Mouse (Mus musculus) skeletal muscle tissue, adult 2 months (tissue): Measurements from ENCODE around the gene Ncs1.

Experiments
- DNase-seq: peaks from one replicate; pipeline ENCODE4 v3.0.0-alpha.2; 2012; ENCODE audit warnings: low read depth, low spot score

The Ncs1 gene

DNA sequence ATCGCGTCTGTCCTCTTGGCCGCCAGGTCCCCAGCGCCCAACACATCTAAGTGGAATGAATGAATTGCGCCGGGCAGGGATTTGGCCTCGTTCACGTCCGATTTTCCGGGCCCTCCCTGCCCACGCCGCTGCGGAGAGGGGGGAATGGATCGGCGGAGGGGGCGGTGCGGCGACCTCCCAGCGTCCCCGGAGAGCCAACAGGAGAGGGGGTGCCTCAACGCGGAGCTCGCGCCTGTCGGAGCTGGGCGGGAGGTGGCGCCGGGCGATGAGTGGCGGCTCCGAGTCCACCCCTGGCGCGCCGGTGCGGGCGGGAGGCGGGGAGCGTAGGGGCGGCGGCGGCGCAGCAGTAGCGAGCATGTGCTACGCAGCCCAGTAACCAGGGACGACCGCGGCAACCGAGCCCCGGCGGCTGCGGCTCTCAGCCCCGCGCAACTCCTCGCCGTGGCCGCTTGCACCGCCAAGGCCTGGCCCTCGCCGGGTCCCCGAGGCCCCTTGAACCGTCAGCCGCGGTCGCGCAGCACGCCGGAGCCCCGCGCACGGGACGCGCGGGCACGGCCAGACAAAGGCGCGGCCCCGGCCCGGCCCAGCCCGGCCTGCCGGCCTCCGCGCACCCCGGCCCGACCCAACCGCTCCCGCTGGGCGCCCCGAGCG lies at the start of gene Ncs1:
Ncs1 (plus strand) TSS at position 333 of the 651 bp plus-strand sequence.
- DNase-seq, result no peak

- no peak for DNase-seq
Observed at GRCm38 (mm10) chr2:31198621-31199020, 47.0 kb upstream of the Ncs1 start.

- no peak for DNase-seq
Observed at GRCm38 (mm10) chr2:31200051-31200450, 45.6 kb upstream of the Ncs1 start.

- DNase-seq, result no peak
Observed at GRCm38 (mm10) chr2:31201851-31202250, 43.8 kb upstream of the Ncs1 start.

DNA sequence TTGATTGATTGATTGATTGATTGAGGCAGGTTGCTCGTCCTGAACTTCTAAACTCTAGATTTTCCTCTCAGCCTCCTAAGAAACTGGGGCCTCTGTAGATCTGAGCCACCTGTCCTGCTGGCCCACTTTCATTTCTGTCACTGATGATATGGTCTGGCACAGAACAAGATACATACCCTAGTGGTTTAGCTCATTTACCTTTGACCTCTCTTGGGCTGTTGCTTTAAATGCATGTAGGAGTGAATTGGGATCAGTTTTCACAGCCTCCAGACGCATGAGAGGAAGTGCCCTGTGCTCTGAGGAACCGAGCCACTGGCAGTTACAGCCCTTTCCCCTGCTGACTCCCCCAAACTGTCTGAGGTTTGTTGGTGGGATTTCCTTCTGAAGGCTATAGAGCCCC lies 43.3 kb upstream of the Ncs1 start:
- DNase-seq, result no peak

DNA sequence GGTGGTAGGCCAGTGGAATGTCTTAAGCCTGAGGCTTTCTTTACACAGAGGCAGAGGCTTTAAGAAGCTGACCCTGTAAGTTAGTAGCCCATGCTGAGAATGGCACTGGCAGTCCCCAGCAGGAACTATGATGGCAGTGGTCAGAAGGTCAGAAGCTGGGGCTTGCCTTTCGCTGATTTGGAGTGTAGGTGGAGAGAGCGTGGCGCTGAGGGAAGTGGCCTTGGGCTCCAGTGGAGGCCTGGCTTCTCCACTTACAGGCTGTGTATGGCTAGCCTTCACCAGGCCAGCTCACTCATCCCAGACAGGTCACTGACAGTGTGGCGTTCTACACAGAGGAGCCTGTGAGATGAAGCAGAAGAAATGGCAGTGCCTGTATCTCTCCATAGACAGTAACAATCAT lies 42.7 kb upstream of the Ncs1 start:
- DNase-seq, result no peak

DNA sequence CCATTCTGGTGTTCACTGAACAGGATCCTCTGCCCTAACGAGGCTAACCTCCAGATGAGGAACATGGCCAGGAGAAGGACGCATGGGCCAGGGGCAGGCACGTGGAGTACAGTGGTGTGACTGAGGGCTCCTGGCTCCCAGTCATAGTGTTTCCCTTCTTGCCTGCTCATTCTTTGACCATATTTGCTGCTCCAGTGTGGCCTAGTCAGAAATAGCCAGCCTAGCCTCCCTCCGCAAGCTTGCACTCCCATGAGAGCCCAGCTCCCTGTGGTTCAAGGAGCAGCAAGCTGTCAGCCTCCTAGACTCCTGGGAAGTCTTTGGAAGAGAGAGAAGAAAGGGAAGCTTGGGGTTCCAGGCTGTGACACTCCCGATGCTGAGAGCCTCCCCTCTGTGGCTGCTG lies 40.9 kb upstream of the Ncs1 start:
- DNase-seq, result no peak

DNA sequence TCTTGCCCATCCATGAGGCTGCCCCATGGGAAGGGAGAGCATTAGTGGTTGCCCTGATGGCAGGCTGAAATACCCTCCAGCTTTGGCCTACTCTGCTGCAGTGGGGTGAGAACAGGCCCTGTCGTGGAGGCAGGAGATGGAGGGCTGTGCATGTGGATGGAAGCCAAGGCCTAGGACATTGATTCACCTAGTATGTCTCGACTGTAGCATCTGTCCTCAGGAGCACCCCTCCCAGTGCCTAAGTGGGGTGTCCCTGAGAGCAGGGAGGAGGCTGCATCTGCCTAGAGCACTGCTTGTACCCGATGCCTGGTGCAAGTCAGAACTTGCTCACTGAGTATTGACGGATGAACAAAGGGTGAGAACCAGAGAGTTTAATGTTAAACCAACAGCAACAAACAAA lies 39.4 kb upstream of the Ncs1 start:
- no peak for DNase-seq

DNA sequence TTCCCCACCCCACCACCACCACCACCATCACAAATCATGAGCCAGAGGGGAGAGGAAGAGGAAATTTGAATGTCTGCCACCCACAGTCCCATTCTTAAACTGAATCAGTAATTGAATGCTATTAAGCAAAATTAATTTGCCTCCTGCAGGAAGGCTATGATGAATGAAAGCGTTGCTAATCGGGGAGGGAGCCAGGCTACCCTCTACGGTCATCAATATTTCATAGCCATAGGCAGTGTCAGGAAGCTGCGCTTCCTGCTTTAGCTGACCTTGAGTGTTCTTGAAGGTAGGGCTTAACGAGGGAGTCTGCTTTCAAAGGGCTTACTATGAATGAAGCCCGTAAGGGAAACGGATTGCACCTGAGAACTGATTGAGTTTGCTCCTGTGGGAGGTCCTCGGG lies 38.7 kb upstream of the Ncs1 start:
- no peak for DNase-seq

DNA sequence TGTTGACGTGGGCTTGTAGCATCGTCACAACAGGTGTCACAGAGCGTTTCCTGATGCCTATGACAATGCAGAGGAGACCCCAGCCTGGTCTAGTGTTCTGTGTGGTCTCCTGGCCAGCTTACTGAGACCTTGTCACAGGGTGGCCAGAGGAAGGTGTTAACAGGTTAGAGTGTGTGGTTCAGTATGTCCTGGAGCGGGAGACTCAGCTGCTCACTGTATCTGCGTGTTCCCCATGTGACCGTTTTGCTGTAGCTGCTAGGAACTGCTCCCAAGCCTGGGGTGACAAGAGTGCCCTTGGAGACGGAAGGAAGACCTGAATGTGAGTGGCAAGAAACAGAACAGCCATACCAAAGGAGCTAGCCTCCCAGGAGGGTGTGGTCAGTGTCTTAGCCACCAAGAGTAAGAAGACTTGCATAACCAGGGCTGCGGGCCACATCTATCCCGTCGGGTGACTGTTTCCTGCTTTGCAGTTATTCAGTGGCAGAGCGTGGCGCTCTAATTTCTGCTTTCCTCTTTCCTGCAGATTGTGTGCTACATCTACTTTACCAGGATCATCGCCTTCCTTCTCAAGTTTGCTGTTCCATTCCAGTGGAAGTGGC lies 37.0 kb upstream of the Ncs1 start:
- no peak for DNase-seq

- DNase-seq, result no peak
Observed at GRCm38 (mm10) chr2:31209525-31209924, 36.1 kb upstream of the Ncs1 start.

- no peak for DNase-seq
Observed at GRCm38 (mm10) chr2:31210144-31210847, 35.3 kb upstream of the Ncs1 start.

GRCm38 (mm10) chr2:31211204-31211603 lies 34.4 kb upstream of the Ncs1 start:
- no peak for DNase-seq

GRCm38 (mm10) chr2:31214211-31214796 lies 31.3 kb upstream of the Ncs1 start:
- DNase-seq, result no peak

DNA sequence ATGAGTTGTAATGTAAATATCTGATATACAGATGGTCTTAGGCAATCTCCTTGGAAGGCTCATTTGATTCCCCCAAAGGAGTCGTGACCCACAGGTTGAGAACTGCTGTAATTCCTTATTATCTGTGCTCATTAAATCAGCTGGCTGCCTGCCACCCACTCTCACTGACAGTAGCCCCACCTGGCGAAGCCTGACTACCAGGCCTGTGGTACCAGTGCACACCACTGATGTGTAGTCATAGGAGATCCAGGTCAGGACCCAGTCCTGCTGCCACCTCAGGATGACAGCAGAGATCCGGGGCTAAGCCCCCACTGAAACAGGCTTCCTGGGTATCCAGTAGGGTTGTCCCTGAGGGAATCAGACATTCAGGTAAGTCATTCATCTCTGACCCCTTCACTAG lies 27.0 kb upstream of the Ncs1 start:
- DNase-seq, result no peak

- no peak for DNase-seq
Observed at GRCm38 (mm10) chr2:31219470-31219869, 26.2 kb upstream of the Ncs1 start.

GRCm38 (mm10) chr2:31220844-31221243 lies 24.8 kb upstream of the Ncs1 start:
- no peak for DNase-seq

- no peak for DNase-seq
Observed at GRCm38 (mm10) chr2:31221582-31221981, 24.0 kb upstream of the Ncs1 start.

DNA sequence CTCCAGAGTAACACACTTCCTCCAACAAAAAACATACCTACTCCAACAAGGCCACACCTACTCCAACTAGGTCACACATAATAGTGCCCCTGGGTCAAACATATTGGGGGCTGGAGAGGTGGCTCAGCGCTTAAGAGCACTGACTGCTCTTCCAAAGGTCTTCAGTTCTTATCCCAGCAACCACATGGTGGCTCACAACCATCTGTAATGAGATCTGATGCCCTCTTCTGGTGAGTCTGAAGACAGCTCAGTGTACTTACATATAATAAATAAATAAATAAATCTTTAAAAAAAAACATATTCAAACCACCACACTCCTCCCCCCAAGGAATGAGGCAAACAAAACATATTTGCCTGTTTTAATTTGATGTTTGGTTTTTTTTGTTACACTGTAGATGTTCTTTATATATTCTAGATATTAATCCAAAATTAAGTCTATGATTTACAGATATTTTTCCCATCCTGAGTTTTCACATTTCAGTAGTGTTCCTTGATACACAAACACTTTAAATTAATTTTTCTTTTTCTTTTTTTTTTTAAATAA lies 16.8 kb upstream of the Ncs1 start:
- DNase-seq, result no peak

GRCm38 (mm10) chr2:31239203-31239696 lies 6.4 kb upstream of the Ncs1 start:
- DNase-seq, result no peak

DNA sequence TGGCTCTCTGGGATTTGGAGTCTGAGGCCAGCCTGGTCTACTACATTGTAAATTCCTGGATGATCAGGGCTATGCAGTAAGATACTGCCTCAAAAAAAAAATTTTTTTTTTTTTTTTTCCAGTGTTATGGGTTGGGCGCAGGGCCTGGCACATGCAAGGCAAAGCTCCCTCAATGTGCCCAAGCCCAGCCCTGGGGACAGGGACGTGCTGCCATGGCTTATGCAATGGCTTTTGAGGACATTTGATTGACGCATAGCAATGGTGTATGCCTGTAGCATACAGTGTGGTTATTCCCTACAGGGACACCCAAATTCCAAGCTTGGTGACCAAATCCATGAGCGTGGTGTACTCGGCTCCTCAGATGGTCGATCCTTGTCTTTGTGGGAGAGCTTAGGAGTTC lies 5.8 kb upstream of the Ncs1 start:
- DNase-seq, result no peak

DNA sequence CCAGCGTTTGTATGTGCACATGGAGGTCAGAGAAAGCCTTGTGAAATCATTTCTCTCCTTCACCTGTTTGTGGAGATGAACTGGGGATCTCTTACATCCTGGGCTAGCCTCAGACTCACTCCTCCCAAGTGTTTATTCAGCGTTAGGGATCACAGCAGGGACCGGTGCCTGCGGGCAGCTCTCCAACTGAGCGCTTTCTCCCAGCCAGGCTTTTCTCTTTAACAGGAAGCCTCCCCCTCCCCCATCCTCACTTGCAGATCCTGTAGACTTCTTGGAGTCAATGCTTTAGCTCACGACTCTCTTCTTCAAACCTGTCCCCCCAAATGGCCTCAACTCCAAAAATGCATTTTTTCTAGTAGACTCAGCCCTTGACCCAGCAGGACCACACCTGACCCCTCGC lies 4.0 kb upstream of the Ncs1 start:
- no peak for DNase-seq
